Mouse (Mus musculus) lung, embryonic 14.5 days (tissue): ENCODE results near the gene Cish. TPM values are rescaled to one million over a fixed set of nuclear protein-coding genes. Genes with fewer than 3 reads are reported as not detected.
A peak's percentile ranks its signal among the peaks of the same experiment; 100 is the strongest.

Experiments used
- ATAC-seq: fragments of 200-750 bp; cut with Nextera tagmentation; 2 replicates; pipeline ENCODE4 v1.8.0; 2017; ENCODE audit warnings: mild to moderate bottlenecking, moderate TSS enrichment, moderate library complexity; ENCODE audit not compliant: insufficient read depth
- DNase-seq: peaks from one replicate; pipeline ENCODE4 v3.0.0-alpha.2; 2015
- H3K27ac ChIP-seq: fragments of 300-500 bp; sonication (generic); 2 replicates; pipeline ENCODE4 v1.5.1; 2014; ENCODE audit warnings: low read depth, mild to moderate bottlenecking, moderate library complexity
- H3K27me3 ChIP-seq: fragments of 300-500 bp; sonication (generic); 2 replicates; pipeline ENCODE4 v1.6.1; 2014; ENCODE audit warnings: low read length, control low read depth; ENCODE audit not compliant: insufficient read depth
- H3K36me3 ChIP-seq: fragments of 300-500 bp; sonication (generic); 2 replicates; pipeline ENCODE4 v1.6.1; 2014; ENCODE audit warnings: control low read depth; ENCODE audit not compliant: insufficient read depth
- H3K4me1 ChIP-seq: fragments of 300-500 bp; sonication (generic); 2 replicates; pipeline ENCODE4 v1.6.1; 2014; ENCODE audit warnings: antibody characterized with exemption, control low read depth; ENCODE audit not compliant: insufficient read depth
- H3K4me2 ChIP-seq: fragments of 300-500 bp; sonication (generic); 2 replicates; pipeline ENCODE4 v1.6.1; 2014; ENCODE audit warnings: mild to moderate bottlenecking
- H3K4me3 ChIP-seq: fragments of 300-500 bp; sonication (generic); 2 replicates; pipeline ENCODE4 v1.5.1; 2014; ENCODE audit warnings: low read depth, low read length
- H3K9ac ChIP-seq: fragments of 300-500 bp; sonication (generic); 2 replicates; pipeline ENCODE4 v1.6.1; 2014
- H3K9me3 ChIP-seq: fragments of 300-500 bp; sonication (generic); 2 replicates; pipeline ENCODE4 v1.6.1; 2016; ENCODE audit warnings: low read depth, low read length, control low read depth
- CTCF ChIP-seq: IDR thresholded peaks from 2 replicates; pipeline ENCODE4 v1.5.1; 2016; ENCODE audit warnings: antibody characterized with exemption, low read depth
- WGBS: fragments of 180-500 bp; shearing (Covaris S2); extraction: QIAGEN DNeasy Blood & Tissue Kit; methylation state at CpG from one replicate; pipeline ENCODE4 v1.1.7; 2014; 5-methylcytosine and 5-hydroxymethylcytosine counted together
- polyA plus RNA-seq: library from polyadenylated mRNA; unstranded; fragments of >200 nt; fragmentation: Nextera tagmentation; extraction: Ambion mirVana; gene quantifications from 2 replicates; pipeline ENCODE4 v1.2.1, GENCODE M21; 2014

Cish gene
- polyA plus RNA-seq, 1 experiment from 2014 or later, result 8.5 TPM

- Histone ChIP-seq H3K9ac (no peak overlapping the region), H3K4me3 (no peak overlapping the region), H3K9me3 (no peaks in the 10 kb centered on the region), H3K27ac (no peak overlapping the region), H3K36me3 (no peaks in the 10 kb centered on the region), H3K4me1 (peaks cover 17% of the 10 kb centered on the region), H3K27me3 (no peaks in the 10 kb centered on the region), H3K4me2 (no peak overlapping the region)
- WGBS, result 80% methylated on average over 9 of the region's 9 CpGs
- ATAC-seq, result no peak
- no peak for DNase-seq
- no peak for TF ChIP-seq CTCF
Measured at GRCm38 (mm10) chr9:107282951-107283350, 12.9 kb upstream of the Cish start.

- Histone ChIP-seq H3K4me2 (no peak overlapping the region), H3K9ac (no peak overlapping the region), H3K9me3 (no peaks in the 10 kb centered on the region), H3K4me1 (peaks cover 9% of the 10 kb centered on the region), H3K27ac (no peak overlapping the region), H3K27me3 (no peaks in the 10 kb centered on the region), H3K4me3 (no peak overlapping the region), H3K36me3 (no peaks in the 10 kb centered on the region)
- 11% methylated on average over 3 of the region's 3 CpGs for WGBS
- DNase-seq (no peak), ATAC-seq (no peak)
- TF ChIP-seq CTCF, result no peak
Measured at GRCm38 (mm10) chr9:107285009-107285408, 10.8 kb upstream of the Cish start.

- WGBS, result 58% methylated on average over 2 of the region's 2 CpGs
- H3K36me3 ChIP-seq, result no peaks in the 10 kb centered on the region
- H3K27me3 ChIP-seq, result no peaks in the 10 kb centered on the region
- H3K4me1 ChIP-seq, result peaks cover 3% of the 10 kb centered on the region; the same call in 1 of the 2 replicates
- H3K9ac ChIP-seq, result no peak overlapping the region
- ATAC-seq (no peak), DNase-seq (no peak)
- no peak overlapping the region for H3K4me2 ChIP-seq
- no peak overlapping the region for H3K4me3 ChIP-seq
- H3K9me3 ChIP-seq, result no peaks in the 10 kb centered on the region
- no peak for TF ChIP-seq CTCF
- H3K27ac ChIP-seq, result no peak overlapping the region
Measured at GRCm38 (mm10) chr9:107287294-107287693, 8.5 kb upstream of the Cish start.

GRCm38 (mm10) chr9:107288105-107288650 is 7.6 kb upstream of the Cish start:
- no peak for DNase-seq
- WGBS, result 77% methylated on average over 14 of the region's 14 CpGs
- Histone ChIP-seq H3K4me3 (no peak overlapping the region), H3K9me3 (no peaks in the 10 kb centered on the region), H3K27ac (no peak overlapping the region), H3K4me1 (peaks cover 3% of the 10 kb centered on the region; the same call in 1 of the 2 replicates), H3K36me3 (no peaks in the 10 kb centered on the region), H3K4me2 (peak overlapping the region; percentile 89), H3K27me3 (no peaks in the 10 kb centered on the region), H3K9ac (no peak overlapping the region)
- ATAC-seq, result no peak
- no peak for TF ChIP-seq CTCF

- DNase-seq, result no peak
- H3K9ac ChIP-seq, result no peak overlapping the region
- no peak for ATAC-seq
- H3K27me3 ChIP-seq, result no peaks in the 10 kb centered on the region
- no peak for TF ChIP-seq CTCF
- H3K4me3 ChIP-seq, result peak overlapping the region; percentile 48
- H3K36me3 ChIP-seq, result no peaks in the 10 kb centered on the region
- H3K4me1 ChIP-seq, result peaks cover 3% of the 10 kb centered on the region; the same call in 1 of the 2 replicates
- H3K9me3 ChIP-seq, result no peaks in the 10 kb centered on the region
- 28% methylated on average over 8 of the region's 8 CpGs for whole genome bisulfite sequencing
- H3K27ac ChIP-seq, result no peak overlapping the region
- H3K4me2 ChIP-seq, result peak overlapping the region; percentile 89
Measured at GRCm38 (mm10) chr9:107288711-107289110, 7.1 kb upstream of the Cish start.

GRCm38 (mm10) chr9:107289211-107290076 is 6.4 kb upstream of the Cish start, which contains the start of gene Mapkapk3:
Gene Mapkapk3, minus strand, starts transcription at chr9:107289877.
- H3K27ac ChIP-seq, result peak within 1 kb of the TSS; percentile 48; the same call in 1 of the 2 replicates
- 2% methylated on average over 49 of the region's 49 CpGs for WGBS

GRCm38 (mm10) chr9:107290897-107291296 is 4.9 kb upstream of the Cish start:
- WGBS, result 25% methylated on average over 10 of the region's 10 CpGs
- Histone ChIP-seq H3K9ac (no peak overlapping the region), H3K4me3 (no peak overlapping the region), H3K9me3 (no peaks in the 10 kb centered on the region), H3K4me2 (no peak overlapping the region), H3K36me3 (no peaks in the 10 kb centered on the region), H3K4me1 (peaks cover 8% of the 10 kb centered on the region; the same call in 1 of the 2 replicates), H3K27me3 (no peaks in the 10 kb centered on the region), H3K27ac (no peak overlapping the region)
- ATAC-seq, result 0 out of 2 replicates have a peak, but pooled peaks have one; percentile 18
- DNase-seq, result peak; percentile 95
- TF ChIP-seq CTCF, result peak; percentile 96

More at GRCm38 (mm10) chr9:107289211-107290076, 6.4 kb upstream of the Cish start, which contains the start of gene Mapkapk3:
- Histone ChIP-seq H3K9ac (peak within 1 kb of the TSS; percentile 48), H3K27me3 (no peaks in the 10 kb centered on the region), H3K4me3 (peak within 1 kb of the TSS; percentile 48), H3K36me3 (no peaks in the 10 kb centered on the region), H3K9me3 (no peaks in the 10 kb centered on the region), H3K4me1 (peaks cover 3% of the 10 kb centered on the region; the same call in 1 of the 2 replicates), H3K4me2 (peak within 1 kb of the TSS; percentile 89)
- TF ChIP-seq CTCF, result peak; percentile 47
- peak; percentile 94 for DNase-seq
- peak; percentile 86 for ATAC-seq
